Mouse (Mus musculus) embryonic facial prominence, embryonic 12.5 days (tissue): Measurements from ENCODE around the gene Slc48a1. TPM values are rescaled to one million over a fixed set of nuclear protein-coding genes. Genes with fewer than 3 reads are reported as not detected.

ENCODE experiments used
- ATAC-seq: fragments of 200-750 bp; cut with Nextera tagmentation; 2 replicates; pipeline ENCODE4 v1.8.0; 2017; ENCODE audit not compliant: insufficient number of reproducible peaks, insufficient read depth, low FRiP score, low TSS enrichment
- H3K27ac ChIP-seq: fragments of 300-500 bp; sonication (generic); 2 replicates; pipeline ENCODE4 v1.5.1; 2016; ENCODE audit warnings: mild to moderate bottlenecking
- H3K27me3 ChIP-seq: fragments of 300-500 bp; sonication (generic); 2 replicates; pipeline ENCODE4 v1.6.1; 2016; ENCODE audit warnings: mild to moderate bottlenecking, moderate library complexity
- H3K36me3 ChIP-seq: fragments of 300-500 bp; sonication (generic); 2 replicates; pipeline ENCODE4 v1.6.1; 2016; ENCODE audit warnings: mild to moderate bottlenecking
- H3K4me1 ChIP-seq: fragments of 300-500 bp; sonication (generic); 2 replicates; pipeline ENCODE4 v1.6.1; 2016
- H3K4me2 ChIP-seq: fragments of 300-500 bp; sonication (generic); replicated peaks from 2 replicates; pipeline ENCODE4 v1.6.1; 2016; ENCODE audit warnings: mild to moderate bottlenecking, moderate library complexity
- H3K4me3 ChIP-seq: fragments of 300-500 bp; sonication (generic); 2 replicates; pipeline ENCODE4 v1.5.1; 2016; ENCODE audit warnings: mild to moderate bottlenecking
- H3K9ac ChIP-seq: fragments of 300-500 bp; sonication (generic); 2 replicates; pipeline ENCODE4 v1.6.1; 2016; ENCODE audit warnings: mild to moderate bottlenecking, moderate library complexity
- H3K9me3 ChIP-seq: fragments of 300-500 bp; sonication (generic); 2 replicates; pipeline ENCODE4 v1.6.1; 2016; ENCODE audit warnings: mild to moderate bottlenecking, moderate library complexity
- WGBS: fragments of 180-500 bp; shearing (Covaris S2); methylation state at CpG from one replicate; pipeline ENCODE4 v1.1.7; 2016; 5-methylcytosine and 5-hydroxymethylcytosine counted together
- polyA plus RNA-seq: library from polyadenylated mRNA; unstranded; fragments of >200 nt; fragmentation: Nextera tagmentation; extraction: Ambion mirVana; gene quantifications from 2 replicates; pipeline ENCODE4 v1.2.1, GENCODE M21; 2016

The Slc48a1 gene
- polyA plus RNA-seq, 1 experiment from 2014 or later, result 32.6 TPM

GRCm38 (mm10) chr15:97811307-97811706 lies 33.0 kb downstream of the Slc48a1 start:
- H3K27ac ChIP-seq, result no peak overlapping the region
- ATAC-seq, result no peak
- no peaks in the 10 kb centered on the region for H3K9me3 ChIP-seq
- no peaks in the 10 kb centered on the region for H3K27me3 ChIP-seq
- no peak overlapping the region for H3K9ac ChIP-seq
- no peak overlapping the region for H3K4me3 ChIP-seq
- H3K4me1 ChIP-seq, result peaks cover 27% of the 10 kb centered on the region
- H3K4me2 ChIP-seq, result no peak overlapping the region
- 86% methylated on average over 9 of the region's 9 CpGs for WGBS
- peaks cover 51% of the 10 kb centered on the region for H3K36me3 ChIP-seq

GRCm38 (mm10) chr15:97812126-97812525 lies 33.8 kb downstream of the Slc48a1 start:
- H3K27me3 ChIP-seq, result no peaks in the 10 kb centered on the region
- WGBS, result 84% methylated on average over 6 of the region's 6 CpGs
- H3K27ac ChIP-seq, result 0 out of 2 replicates have a peak overlapping the region, but pooled peaks have one; percentile 2
- H3K4me3 ChIP-seq, result no peak overlapping the region
- no peak overlapping the region for H3K9ac ChIP-seq
- H3K4me1 ChIP-seq, result peaks cover 27% of the 10 kb centered on the region
- no peak for ATAC-seq
- H3K36me3 ChIP-seq, result peaks cover 44% of the 10 kb centered on the region
- H3K4me2 ChIP-seq, result no peak overlapping the region
- no peaks in the 10 kb centered on the region for H3K9me3 ChIP-seq

- Histone ChIP-seq H3K27me3 (no peaks in the 10 kb centered on the region), H3K36me3 (peaks cover 36% of the 10 kb centered on the region), H3K4me2 (no peak overlapping the region), H3K9me3 (no peaks in the 10 kb centered on the region), H3K4me3 (no peak overlapping the region), H3K27ac (no peak overlapping the region), H3K9ac (no peak overlapping the region), H3K4me1 (peaks cover 27% of the 10 kb centered on the region)
- WGBS, result 72% methylated on average over 7 of the region's 7 CpGs
- no peak for ATAC-seq
These were observed 34.6 kb downstream of the Slc48a1 start for GRCm38 (mm10) chr15:97812875-97813274.

- Histone ChIP-seq H3K9ac (no peak overlapping the region), H3K4me1 (peaks cover 27% of the 10 kb centered on the region), H3K27ac (no peak overlapping the region), H3K36me3 (peaks cover 29% of the 10 kb centered on the region), H3K9me3 (no peaks in the 10 kb centered on the region), H3K27me3 (no peaks in the 10 kb centered on the region), H3K4me2 (no peak overlapping the region), H3K4me3 (no peak overlapping the region)
- no peak for ATAC-seq
- WGBS, result 55% methylated on average over 21 of the region's 21 CpGs
These were observed 35.3 kb downstream of the Slc48a1 start for GRCm38 (mm10) chr15:97813452-97814204.

GRCm38 (mm10) chr15:97814703-97815102 lies 36.4 kb downstream of the Slc48a1 start:
- no peak overlapping the region for H3K4me2 ChIP-seq
- no peak overlapping the region for H3K4me3 ChIP-seq
- no peaks in the 10 kb centered on the region for H3K9me3 ChIP-seq
- H3K4me1 ChIP-seq, result peaks cover 27% of the 10 kb centered on the region
- H3K27ac ChIP-seq, result no peak overlapping the region
- 62% methylated on average over 5 of the region's 5 CpGs for WGBS
- no peaks in the 10 kb centered on the region for H3K27me3 ChIP-seq
- H3K9ac ChIP-seq, result peak overlapping the region; percentile 1; the same call in 1 of the 2 replicates
- H3K36me3 ChIP-seq, result peaks cover 18% of the 10 kb centered on the region
- no peak for ATAC-seq

GRCm38 (mm10) chr15:97815254-97815653 lies 36.9 kb downstream of the Slc48a1 start:
- Histone ChIP-seq H3K9me3 (no peaks in the 10 kb centered on the region), H3K4me3 (no peak overlapping the region), H3K4me1 (peaks cover 27% of the 10 kb centered on the region), H3K9ac (no peak overlapping the region), H3K4me2 (no peak overlapping the region), H3K27ac (no peak overlapping the region), H3K36me3 (peaks cover 14% of the 10 kb centered on the region), H3K27me3 (no peaks in the 10 kb centered on the region)
- ATAC-seq, result no peak
- 92% methylated on average over 4 of the region's 4 CpGs for WGBS

- no peak for ATAC-seq
- Histone ChIP-seq H3K27me3 (no peaks in the 10 kb centered on the region), H3K4me3 (no peak overlapping the region), H3K4me2 (no peak overlapping the region), H3K9ac (no peak overlapping the region), H3K36me3 (peaks cover 8% of the 10 kb centered on the region; the same call in 1 of the 2 replicates), H3K27ac (no peak overlapping the region), H3K9me3 (no peaks in the 10 kb centered on the region), H3K4me1 (peaks cover 35% of the 10 kb centered on the region)
- WGBS, result 92% methylated on average over 17 of the region's 17 CpGs
These were observed 38.1 kb downstream of the Slc48a1 start for GRCm38 (mm10) chr15:97816199-97816994.

GRCm38 (mm10) chr15:97819937-97820336 lies 41.6 kb downstream of the Slc48a1 start:
- H3K4me3 ChIP-seq, result no peak overlapping the region
- no peak overlapping the region for H3K4me2 ChIP-seq
- H3K9me3 ChIP-seq, result no peaks in the 10 kb centered on the region
- H3K9ac ChIP-seq, result no peak overlapping the region
- H3K36me3 ChIP-seq, result peaks cover 15% of the 10 kb centered on the region
- ATAC-seq, result no peak
- no peak overlapping the region for H3K27ac ChIP-seq
- H3K4me1 ChIP-seq, result peaks cover 37% of the 10 kb centered on the region
- 82% methylated on average over 9 of the region's 9 CpGs for WGBS
- no peaks in the 10 kb centered on the region for H3K27me3 ChIP-seq

GRCm38 (mm10) chr15:97821321-97821982 lies 43.1 kb downstream of the Slc48a1 start:
- no peak for ATAC-seq
- H3K4me2 ChIP-seq, result no peak overlapping the region
- no peak overlapping the region for H3K4me3 ChIP-seq
- peak overlapping the region; percentile 54 for H3K27ac ChIP-seq
- H3K36me3 ChIP-seq, result peaks cover 15% of the 10 kb centered on the region
- H3K27me3 ChIP-seq, result no peaks in the 10 kb centered on the region
- peaks cover 51% of the 10 kb centered on the region for H3K4me1 ChIP-seq
- WGBS, result 31% methylated on average over 10 of the region's 10 CpGs
- no peak overlapping the region for H3K9ac ChIP-seq
- no peaks in the 10 kb centered on the region for H3K9me3 ChIP-seq

GRCm38 (mm10) chr15:97821983-97822363 lies 43.7 kb downstream of the Slc48a1 start:
- peaks cover 56% of the 10 kb centered on the region for H3K4me1 ChIP-seq
- H3K36me3 ChIP-seq, result peaks cover 15% of the 10 kb centered on the region
- H3K9ac ChIP-seq, result no peak overlapping the region
- no peaks in the 10 kb centered on the region for H3K9me3 ChIP-seq
- WGBS, result 57% methylated on average over 6 of the region's 6 CpGs
- H3K4me3 ChIP-seq, result no peak overlapping the region
- H3K27ac ChIP-seq, result 0 out of 2 replicates have a peak overlapping the region, but pooled peaks have one; percentile 54
- no peaks in the 10 kb centered on the region for H3K27me3 ChIP-seq
- ATAC-seq, result no peak
- no peak overlapping the region for H3K4me2 ChIP-seq

- H3K4me2 ChIP-seq, result no peak overlapping the region
- WGBS, result 47% methylated on average over 12 of the region's 12 CpGs
- no peak overlapping the region for H3K9ac ChIP-seq
- 0 out of 2 replicates have a peak overlapping the region, but pooled peaks have one; percentile 4 for H3K27ac ChIP-seq
- H3K36me3 ChIP-seq, result peaks cover 15% of the 10 kb centered on the region
- no peak overlapping the region for H3K4me3 ChIP-seq
- no peaks in the 10 kb centered on the region for H3K9me3 ChIP-seq
- peaks cover 62% of the 10 kb centered on the region for H3K4me1 ChIP-seq
- H3K27me3 ChIP-seq, result no peaks in the 10 kb centered on the region
- no peak for ATAC-seq
These were observed 44.4 kb downstream of the Slc48a1 start for GRCm38 (mm10) chr15:97822545-97823228.
